Mouse (Mus musculus) kidney, embryonic 16.5 days (tissue): Measurements from ENCODE around the gene Zfp583. TPM values are rescaled to one million over a fixed set of nuclear protein-coding genes. Genes with fewer than 3 reads are reported as not detected.

Experiments
- polyA plus RNA-seq: library from polyadenylated mRNA; unstranded; fragments of >200 nt; fragmentation: Nextera tagmentation; extraction: Ambion mirVana; gene quantifications from 2 replicates; pipeline ENCODE4 v1.2.1, GENCODE M21; 2015

Gene Zfp583
- polyA plus RNA-seq, 1 experiment from 2014 or later: 5.8 TPM

Other genes with a start within 250 kb of the Zfp583 start
- 27.7 and 31.8 TPM in 2 replicates for gene Zfp787, start 175.3 kb downstream of the Zfp583 start, polyA plus RNA-seq
- gene Zfp444, start 159.1 kb downstream of the Zfp583 start, polyA plus RNA-seq: 69.9 and 73.5 TPM in 2 replicates
- gene Galp, start 134.2 kb downstream of the Zfp583 start, polyA plus RNA-seq: not detected in 2 replicates
- not detected in 2 replicates for gene Zscan5b, start 109.0 kb downstream of the Zfp583 start, polyA plus RNA-seq
- not detected in 2 replicates for gene Epp13, start 78.6 kb downstream of the Zfp583 start, polyA plus RNA-seq
- gene Zfp667, start 44.7 kb downstream of the Zfp583 start, polyA plus RNA-seq: 4.9 and 6.8 TPM in 2 replicates
- gene Gm3854, start 12.5 kb upstream of the Zfp583 start, polyA plus RNA-seq: 2.3 TPM in 2 replicates
- 1.6 and 3.9 TPM in 2 replicates for gene Zfp78, start 32.0 kb upstream of the Zfp583 start, polyA plus RNA-seq
- 8.9 and 9.0 TPM in 2 replicates for gene Zfp28, start 52.0 kb upstream of the Zfp583 start, polyA plus RNA-seq
- 0.35 TPM in 1 of 2 replicates, not detected in the other for gene Smim17, start 67.4 kb upstream of the Zfp583 start, polyA plus RNA-seq
- gene Gm20715, start 79.0 kb upstream of the Zfp583 start, polyA plus RNA-seq: not detected in 2 replicates
- gene Olfr1344, start 107.4 kb upstream of the Zfp583 start, polyA plus RNA-seq: not detected in 2 replicates
- gene Olfr1336, start 124.9 kb upstream of the Zfp583 start, polyA plus RNA-seq: not detected in 2 replicates
- gene Olfr1346, start 135.8 kb upstream of the Zfp583 start, polyA plus RNA-seq: not detected in 2 replicates
- gene Olfr5, start 155.7 kb upstream of the Zfp583 start, polyA plus RNA-seq: not detected in 2 replicates
- gene Olfr1347, start 168.5 kb upstream of the Zfp583 start, polyA plus RNA-seq: not detected in 2 replicates
- gene Olfr1348, start 177.5 kb upstream of the Zfp583 start, polyA plus RNA-seq: not detected in 2 replicates
- not detected in 2 replicates for gene Olfr1349, start 191.7 kb upstream of the Zfp583 start, polyA plus RNA-seq
- not detected in 2 replicates for gene Olfr1350, start 233.6 kb upstream of the Zfp583 start, polyA plus RNA-seq